Comparison of ENCODE assay signal across 9 mouse cellular contexts in genomic region chr3:102210775-102211174, GRCm38 (mm10). TPM values are rescaled to one million over a fixed set of nuclear protein-coding genes. Genes with fewer than 3 reads are reported as not detected.
DNase-seq lines count a peak whose midpoint lies in the region; ATAC-seq and TF ChIP-seq lines count a peak whose summit lies in the region.
"Had no signal": no experiment of that assay in that cellular context is flagged by ENCODE, and none has a peak within 500 bp of the region (broad histone marks: within the 10 kb centered on the region; RNA-seq: fewer than 3 reads in every experiment).

No protein-coding gene starts in this region.

- H3K4me2 ChIP-seq in neural tube, embryonic 11.5 days (ENCODE audit: low read depth) = no peak overlapping the region
- H3K4me2 ChIP-seq in neural tube, embryonic 15.5 days = no peak overlapping the region
- no peak overlapping the region for H3K4me2 ChIP-seq in liver, postnatal 0 days (ENCODE audit: low read depth, low read length)
- H3K4me2 ChIP-seq in forebrain, embryonic 15.5 days (replicated peaks) = no peak overlapping the region
- H3K4me2 ChIP-seq: limb, embryonic 13.5 days had no signal

- no peaks in the 10 kb centered on the region for H3K9me3 ChIP-seq in neural tube, embryonic 11.5 days (ENCODE audit: control insufficient read depth, low read length)
- H3K9me3 ChIP-seq in neural tube, embryonic 15.5 days (replicated peaks) = no peaks in the 10 kb centered on the region
- no peaks in the 10 kb centered on the region for H3K9me3 ChIP-seq in liver, postnatal 0 days (ENCODE audit: low read length)
- no peaks in the 10 kb centered on the region for H3K9me3 ChIP-seq in forebrain, embryonic 15.5 days
- H3K9me3 ChIP-seq: limb, embryonic 13.5 days had no signal

- no peak for ATAC-seq in neural tube, embryonic 11.5 days (ENCODE audit: insufficient read depth, low FRiP score, low TSS enrichment)
- no peak for ATAC-seq in neural tube, embryonic 15.5 days (ENCODE audit: low FRiP score)
- ATAC-seq in liver, postnatal 0 days = no peak
- ATAC-seq in forebrain, embryonic 15.5 days (replicated peaks) = no peak

- H3K36me3 ChIP-seq in neural tube, embryonic 11.5 days (ENCODE audit: control insufficient read depth, insufficient read depth, low read length) = no peaks in the 10 kb centered on the region
- H3K36me3 ChIP-seq in neural tube, embryonic 15.5 days = no peaks in the 10 kb centered on the region
- no peaks in the 10 kb centered on the region for H3K36me3 ChIP-seq in liver, postnatal 0 days (replicated peaks; ENCODE audit: insufficient read depth, low read length)
- H3K36me3 ChIP-seq in forebrain, embryonic 15.5 days = no peaks in the 10 kb centered on the region
- H3K36me3 ChIP-seq: limb, embryonic 13.5 days had no signal

- WGBS in neural tube, embryonic 11.5 days = 67% methylated on average over 3 of the region's 3 CpGs
- WGBS in neural tube, embryonic 15.5 days = 73% methylated on average over 3 of the region's 3 CpGs
- 67% methylated on average over 3 of the region's 3 CpGs for WGBS in liver, postnatal 0 days (ENCODE audit: insufficient replicate concordance)
- WGBS in forebrain, embryonic 15.5 days = 67% methylated on average over 3 of the region's 3 CpGs

- peaks cover 2% of the 10 kb centered on the region; the same call in 1 of the 2 replicates for H3K27me3 ChIP-seq in neural tube, embryonic 11.5 days (ENCODE audit: control insufficient read depth, insufficient read depth, low read length)
- peaks cover 13% of the 10 kb centered on the region; the same call in 1 of the 2 replicates for H3K27me3 ChIP-seq in neural tube, embryonic 15.5 days (replicated peaks)
- peaks cover 14% of the 10 kb centered on the region for H3K27me3 ChIP-seq in liver, postnatal 0 days (ENCODE audit: insufficient read depth, low read length)
- H3K27me3 ChIP-seq in forebrain, embryonic 15.5 days = peaks cover 20% of the 10 kb centered on the region

- no peaks in the 10 kb centered on the region for H3K4me1 ChIP-seq in neural tube, embryonic 11.5 days (ENCODE audit: control insufficient read depth, insufficient read depth, low read length)
- peaks cover 1% of the 10 kb centered on the region for H3K4me1 ChIP-seq in neural tube, embryonic 15.5 days
- H3K4me1 ChIP-seq in liver, postnatal 0 days (ENCODE audit: insufficient read depth) = no peaks in the 10 kb centered on the region
- H3K4me1 ChIP-seq in forebrain, embryonic 15.5 days = peaks cover under 1% of the 10 kb centered on the region; the same call in 1 of the 2 replicates

- no peak for TF ChIP-seq EP300 in liver, postnatal 0 days (IDR thresholded peaks at IDR 0.05; ENCODE audit: low read depth)

- H3K9ac ChIP-seq in neural tube, embryonic 11.5 days (ENCODE audit: low read length) = no peak overlapping the region
- no peak overlapping the region for H3K9ac ChIP-seq in neural tube, embryonic 15.5 days (replicated peaks)
- H3K9ac ChIP-seq in liver, postnatal 0 days (replicated peaks) = no peak overlapping the region
- no peak overlapping the region for H3K9ac ChIP-seq in forebrain, embryonic 15.5 days (replicated peaks)
- H3K9ac ChIP-seq: limb, embryonic 13.5 days had no signal

- peak; percentile 83 for TF ChIP-seq CTCF in liver, postnatal 0 days (IDR thresholded peaks at IDR 0.05; ENCODE audit: low read depth)

- peak; percentile 31 for DNase-seq in gastrocnemius, adult 18-20 months (ENCODE audit: low spot score)
- DNase-seq in gastrocnemius, postnatal 36 days = no peak
- DNase-seq in neural tube, embryonic 11.5 days (ENCODE audit: low spot score) = peak; percentile 36
- DNase-seq in liver, postnatal 0 days = peak; percentile 59
- DNase-seq in thymus, postnatal 25 days = peak; percentile 39
- DNase-seq in ovary, postnatal 36 days (ENCODE audit: low spot score) = no peak

- intact Hi-C loops in gastrocnemius, postnatal 36 days (cut with DNase I) = no loop called here

- H3K4me3 ChIP-seq in neural tube, embryonic 11.5 days (ENCODE audit: low read depth, low read length) = no peak overlapping the region
- no peak overlapping the region for H3K4me3 ChIP-seq in neural tube, embryonic 15.5 days (replicated peaks)
- no peak overlapping the region for H3K4me3 ChIP-seq in liver, postnatal 0 days (ENCODE audit: low read depth, low read length)
- H3K4me3 ChIP-seq in forebrain, embryonic 15.5 days = no peak overlapping the region
- H3K4me3 ChIP-seq: limb, embryonic 13.5 days had no signal

- H3K27ac ChIP-seq in neural tube, embryonic 11.5 days (ENCODE audit: low read depth, low read length) = no peak overlapping the region
- H3K27ac ChIP-seq in neural tube, embryonic 15.5 days (replicated peaks) = no peak overlapping the region
- no peak overlapping the region for H3K27ac ChIP-seq in liver, postnatal 0 days (ENCODE audit: low read depth)
- H3K27ac ChIP-seq in forebrain, embryonic 15.5 days (replicated peaks) = no peak overlapping the region
- H3K27ac ChIP-seq: limb, embryonic 13.5 days had no signal

RNA-seq across cellular contexts. Expression of gene Vangl1, which starts 6.3 kb away (rescaled TPM):
- total RNA-seq in gastrocnemius, adult 18-20 months (2021) = 1 to 10 TPM; 2.2 to 2.4 TPM
- total RNA-seq in gastrocnemius, postnatal 36 days (2021) = 1 to 10 TPM; 2.2 to 3.9 TPM
- 13.4 and 15.1 TPM in 2 replicates for polyA plus RNA-seq in neural tube, embryonic 11.5 days (2014; fragmentation: Nextera tagmentation; extraction: Ambion mirVana)
- polyA plus RNA-seq in neural tube, embryonic 15.5 days (2015; fragmentation: Nextera tagmentation; extraction: Ambion mirVana) = 9.0 and 11.8 TPM in 2 replicates
- 21.4 and 22.8 TPM in 2 replicates for polyA plus RNA-seq in liver, postnatal 0 days (2015; fragmentation: Nextera tagmentation; extraction: Ambion mirVana)
- polyA plus RNA-seq in forebrain, embryonic 15.5 days (2015; fragmentation: Nextera tagmentation; extraction: Ambion mirVana) = 4.0 and 5.1 TPM in 2 replicates

Comparison
In these comparisons a context has a peak if more than half of its experiments do, and no peak if none do; other contexts are left out.
1. DNase-seq: peak in gastrocnemius, adult 18-20 months (single experiment), neural tube, embryonic 11.5 days (single experiment), liver, postnatal 0 days (single experiment) and thymus, postnatal 25 days (single experiment); none in gastrocnemius, postnatal 36 days (0 of 2) and ovary, postnatal 36 days (single experiment).